Mouse (Mus musculus) right cerebral cortex, postnatal 10 days (tissue): ENCODE results near the gene Metap1.
"Not testable (repeated sequence)": the region's sequence is repeated elsewhere in the genome, so short reads cannot be mapped to it uniquely, and the experiment has no call there.

Experiments used
- DNase-seq, 2 experiments: peaks; one replicate each; pipeline ENCODE4 v3.0.0; 2021; ENCODE audit warnings: low spot score in 2 of 2

Gene Metap1

GRCm38 (mm10) chr3:138499854-138500740 lies 10.8 kb upstream of the Metap1 start:
- DNase-seq = no peak

- DNase-seq = no peak
These were observed 9.4 kb upstream of the Metap1 start for GRCm38 (mm10) chr3:138498731-138499130.

- no peak for DNase-seq
These were observed 6.1 kb upstream of the Metap1 start for GRCm38 (mm10) chr3:138495166-138496145.

- DNase-seq = no peak
These were observed 5.2 kb upstream of the Metap1 start for GRCm38 (mm10) chr3:138494565-138494964.

GRCm38 (mm10) chr3:138493668-138494067 lies 4.4 kb upstream of the Metap1 start:
- DNase-seq = no peak

GRCm38 (mm10) chr3:138490034-138490337 lies 671 bp upstream of the Metap1 start:
- peak in 1 of 2 experiments; percentile 36 for DNase-seq

- DNase-seq = peak in 1 of 2 experiments; percentile 60
These were observed 560 bp downstream of the Metap1 start for GRCm38 (mm10) chr3:138488584-138489326.

- no peak for DNase-seq
These were observed 6.1 kb downstream of the Metap1 start for GRCm38 (mm10) chr3:138483240-138483639.

GRCm38 (mm10) chr3:138481526-138482284 lies 7.6 kb downstream of the Metap1 start:
- DNase-seq = no peak

GRCm38 (mm10) chr3:138479489-138479888 lies 9.8 kb downstream of the Metap1 start:
- no peak for DNase-seq

- DNase-seq = no peak
These were observed 18.2 kb downstream of the Metap1 start for GRCm38 (mm10) chr3:138471066-138471465.

- not testable (repeated sequence) for DNase-seq
These were observed 22.7 kb downstream of the Metap1 start for GRCm38 (mm10) chr3:138466656-138467055.

- DNase-seq = no peak
These were observed 24.7 kb downstream of the Metap1 start for GRCm38 (mm10) chr3:138464573-138465147.

GRCm38 (mm10) chr3:138463807-138464206 lies 25.5 kb downstream of the Metap1 start:
- no peak for DNase-seq

GRCm38 (mm10) chr3:138463137-138463536 lies 26.2 kb downstream of the Metap1 start:
- DNase-seq = peak in 1 of 2 experiments; percentile 58

GRCm38 (mm10) chr3:138461832-138462231 lies 27.5 kb downstream of the Metap1 start:
- DNase-seq = no peak

- peak; percentile 53 to 56 for DNase-seq
These were observed 29.1 kb downstream of the Metap1 start for GRCm38 (mm10) chr3:138460260-138460659.

- no peak for DNase-seq
These were observed 30.9 kb downstream of the Metap1 start for GRCm38 (mm10) chr3:138458441-138458840.

- DNase-seq = no peak
These were observed 34.4 kb downstream of the Metap1 start for GRCm38 (mm10) chr3:138454711-138455435.

- no peak for DNase-seq
These were observed 35.1 kb downstream of the Metap1 start for GRCm38 (mm10) chr3:138454234-138454633.
